Mouse (Mus musculus): ENCODE measurements around the gene Ube2d3. TPM values are rescaled to one million over a fixed set of nuclear protein-coding genes. Genes with fewer than 3 reads are reported as not detected.

Gene Ube2d3
- 260 and 326 TPM in 2 replicates for polyA plus RNA-seq (2012; rRNA removed; ENCODE audit: low replicate concordance)

GRCm38 (mm10) chr3:135437758-135438495 lies at the start of gene Ube2d3:
TSS of gene Ube2d3 (plus strand) at chr3:135438149.

DNA sequence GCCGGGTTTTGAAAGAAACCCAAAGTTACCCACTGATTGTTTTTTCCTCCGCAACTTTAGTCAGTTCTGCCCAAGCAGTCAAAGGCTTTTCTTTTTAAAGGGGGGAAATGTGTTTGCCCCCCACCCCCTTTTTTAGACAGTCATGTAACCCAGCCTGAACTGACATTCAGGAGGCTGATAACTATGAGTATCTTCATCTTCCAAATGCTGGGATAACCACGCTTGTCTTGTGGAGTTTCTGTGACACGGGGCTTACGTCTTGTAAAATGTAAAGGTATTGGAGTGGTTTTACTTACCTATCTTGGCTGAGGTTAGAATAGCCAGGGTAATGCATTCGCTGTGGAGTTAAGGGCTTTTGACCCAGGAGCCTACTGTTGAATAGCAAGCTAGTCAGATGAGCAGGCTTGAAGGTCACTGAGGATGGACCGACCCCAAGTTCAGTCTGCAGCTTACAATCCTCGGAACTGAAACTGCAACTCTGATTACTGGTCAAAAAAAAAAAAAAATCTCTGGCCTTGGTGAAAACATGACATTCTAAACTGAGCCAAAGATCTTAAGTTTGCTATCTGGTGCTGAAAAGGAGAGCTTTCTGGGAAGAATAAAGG lies 14.2 kb upstream of the Ube2d3 start, which contains the start of gene Cisd2:
TSS of gene Cisd2 (minus strand) at position 318 of the 605 bp plus-strand sequence.

GRCm38 (mm10) chr3:135485128-135485899 lies 47.4 kb downstream of the Ube2d3 start, which contains the start of gene Manba:
TSS of gene Manba (plus strand) at chr3:135485611.

Other genes starting within 250 kb of the Ube2d3 start
- 0.85 and 2.0 TPM in 2 replicates for gene Cenpe, start 225.6 kb upstream of the Ube2d3 start, polyA plus RNA-seq (2012; rRNA removed; ENCODE audit: low replicate concordance)
- 4.2 and 12.4 TPM in 2 replicates for gene Bdh2, start 156.9 kb upstream of the Ube2d3 start, polyA plus RNA-seq (2012; rRNA removed; ENCODE audit: low replicate concordance)
- 0.15 and 2.3 TPM in 2 replicates for gene Slc9b2, start 130.4 kb upstream of the Ube2d3 start, polyA plus RNA-seq (2012; rRNA removed; ENCODE audit: low replicate concordance)
- gene Slc9b1, start 90.1 kb upstream of the Ube2d3 start, polyA plus RNA-seq (2012; rRNA removed; ENCODE audit: low replicate concordance): 0.07 TPM in 1 of 2 replicates, not detected in the other
- 12.0 and 18.5 TPM in 2 replicates for gene Cisd2, start 14.2 kb upstream of the Ube2d3 start, polyA plus RNA-seq (2012; rRNA removed; ENCODE audit: low replicate concordance)
- 4.6 and 12.2 TPM in 2 replicates for gene Manba, start 47.5 kb downstream of the Ube2d3 start, polyA plus RNA-seq (2012; rRNA removed; ENCODE audit: low replicate concordance)

Measured in subcutaneous adipose tissue, adult 2 months (tissue).